Mouse (Mus musculus) Patski (cell line): ENCODE data around the gene Adarb2. TPM values are rescaled to one million over a fixed set of nuclear protein-coding genes. Genes with fewer than 3 reads are reported as not detected.

Source experiments
- ATAC-seq: fragments of 100-300 bp; one replicate; pipeline ENCODE4 v1.8.0; 2021
- CTCF ChIA-PET: fragments of 350-600 bp; sonication (Branson Sonifier 250); formaldehyde crosslinking; loops from one replicate; lab custom pipeline; 2022; ENCODE audit warnings: inconsistent platforms; lab: Charles Lee
- POLR2A ChIA-PET: fragments of 350-600 bp; sonication (Branson Sonifier 250); formaldehyde crosslinking; loops from one replicate; lab custom pipeline; 2022; ENCODE audit warnings: antibody characterized with exemption, inconsistent platforms; lab: Charles Lee
- DNase-seq: peaks from one replicate; pipeline ENCODE4 v3.0.0-alpha.2; 2011; ENCODE audit warnings: low read depth, low spot score
- H3K27me3 ChIP-seq: fragments of 371-371 bp; one replicate; pipeline ENCODE4 v1.5.1; 2021
- CTCF ChIP-seq: fragments of 100-300 bp; IDR thresholded peaks from one replicate; pipeline ENCODE4 v1.5.1; 2021
- in situ Hi-C: fragments of 300-500 bp; cut with MboI; formaldehyde crosslinking; loops from 3 replicates; pipeline ENCODE4 v1.11.1; 2018; ENCODE audit warnings: low pct_unique_long_range_greater_than_20kb, mixed read lengths
- polyA plus RNA-seq: library from polyadenylated mRNA; unstranded; gene quantifications from one replicate; pipeline ENCODE4 v1.2.3, GENCODE M21; 2021

Adarb2 gene
- polyA plus RNA-seq, 1 experiment from 2014 or later, result 0.01 TPM

DNA sequence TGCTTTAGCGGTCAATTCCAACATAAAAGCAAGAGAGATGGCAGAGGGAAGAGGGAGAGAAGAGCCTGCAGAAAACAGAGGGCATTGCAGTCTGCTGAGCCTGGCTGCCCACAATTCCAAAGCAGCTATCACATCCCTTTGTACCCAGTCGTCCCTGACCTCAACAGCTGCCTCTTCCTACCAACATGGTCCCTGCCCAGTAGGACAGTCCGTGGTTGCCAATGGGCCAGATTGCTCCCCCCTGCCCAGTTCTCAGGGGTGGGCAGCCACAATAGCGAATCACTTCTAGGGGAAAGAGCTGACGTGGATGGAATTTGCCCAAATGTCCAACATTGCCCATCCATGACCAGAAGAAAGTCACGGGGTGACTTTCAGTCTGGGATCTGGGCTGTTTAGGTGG lies 546.8 kb downstream of the Adarb2 start:
- DNase-seq (no peak), ATAC-seq (no peak)
- no peak for TF ChIP-seq CTCF
- H3K27me3 ChIP-seq, result peaks cover 28% of the 10 kb centered on the region
- CTCF ChIA-PET, result interaction anchor here (1.9 kb wide), 1 partner anchor 9 kb away, joined by 6 read pairs; no protein-coding TSS in a partner anchor
- in situ Hi-C loops, result no loop called here
- POLR2A ChIA-PET, result no interaction called here

DNA sequence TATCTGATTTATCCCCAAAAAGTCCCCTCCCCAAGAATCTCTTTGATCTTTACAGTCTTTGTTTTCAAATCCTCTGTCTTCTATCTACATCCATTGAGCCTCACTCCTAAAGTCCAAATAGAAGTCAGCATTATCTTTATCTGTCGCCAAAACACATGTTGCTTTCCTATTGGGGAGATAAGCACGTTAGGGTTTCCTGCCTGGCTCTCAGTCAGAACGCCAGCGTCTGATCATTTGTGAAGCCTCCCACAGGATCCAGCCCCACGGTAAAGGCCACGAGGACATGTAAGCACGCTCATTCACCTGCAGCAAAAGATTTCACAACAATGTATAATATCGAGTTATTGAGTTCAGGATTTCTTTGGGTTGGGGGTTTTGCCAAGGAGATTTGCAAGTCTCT lies 558.3 kb downstream of the Adarb2 start:
- in situ Hi-C loops, result no loop called here
- ChIA-PET POLR2A (no interaction called here), CTCF (interaction anchor here (0.8 to 1.6 kb wide), 2 partner anchors 21 to 22 kb away, joined by 3 to 4 read pairs; no protein-coding TSS in a partner anchor)
- no peak for TF ChIP-seq CTCF
- peaks cover 26% of the 10 kb centered on the region for H3K27me3 ChIP-seq
- ATAC-seq (no peak), DNase-seq (no peak)

DNA sequence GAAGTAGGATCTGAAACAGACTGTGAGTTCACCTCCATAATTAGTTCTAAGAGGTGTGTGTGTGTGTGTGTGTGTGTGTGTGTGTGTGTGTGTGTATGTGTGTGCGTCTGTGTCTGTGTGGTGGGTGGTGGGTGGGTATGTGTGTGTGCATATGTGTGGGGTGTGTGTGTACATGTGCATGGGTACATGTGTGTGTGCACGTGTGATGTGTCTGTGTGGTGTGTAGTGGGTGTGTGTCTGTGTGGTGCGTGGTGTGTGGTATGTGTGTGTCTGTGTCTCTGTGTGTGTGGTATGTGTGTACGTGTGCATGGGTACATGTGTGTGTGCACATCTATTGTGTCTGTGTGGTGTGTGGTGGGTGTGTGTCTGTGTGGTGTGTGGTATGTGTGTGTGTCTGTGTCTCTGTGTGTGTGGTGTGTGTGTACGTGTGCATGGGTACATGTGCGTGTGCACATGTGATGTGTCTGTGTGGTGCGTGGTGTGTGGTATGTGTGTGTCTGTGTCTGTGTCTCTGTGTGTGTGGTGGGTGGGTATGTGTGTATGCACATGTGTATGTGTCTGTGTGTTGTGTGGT lies 567.1 kb downstream of the Adarb2 start:
- H3K27me3 ChIP-seq, result peaks cover 34% of the 10 kb centered on the region
- CTCF ChIA-PET, result no interaction called here
- DNase-seq (no peak), ATAC-seq (no peak)
- POLR2A ChIA-PET, result no interaction called here
- in situ Hi-C loops, result no loop called here
- TF ChIP-seq CTCF, result no peak

DNA sequence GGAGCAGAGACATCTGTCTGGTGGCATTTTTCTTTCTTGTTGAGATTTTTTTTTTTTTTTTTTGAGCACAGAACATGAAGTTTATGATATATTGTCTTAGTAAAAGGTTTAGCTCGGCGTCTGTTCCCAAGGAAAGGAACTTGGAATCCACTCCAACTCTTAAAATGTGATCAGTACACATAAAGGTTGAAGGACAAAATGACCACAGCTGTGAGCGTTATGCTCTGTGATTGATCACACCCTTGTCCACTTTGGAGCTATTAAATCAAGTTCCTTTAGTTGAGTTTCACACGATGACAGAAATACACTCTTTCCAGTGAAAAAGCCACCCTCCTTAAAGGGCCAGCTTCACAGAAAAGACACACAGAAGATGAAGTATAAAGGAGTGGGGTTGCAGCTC lies 568.0 kb downstream of the Adarb2 start:
- no peak for DNase-seq
- H3K27me3 ChIP-seq, result peaks cover 41% of the 10 kb centered on the region
- no peak for ATAC-seq
- in situ Hi-C loops, result no loop called here
- ChIA-PET POLR2A (no interaction called here), CTCF (no interaction called here)
- TF ChIP-seq CTCF, result no peak

DNA sequence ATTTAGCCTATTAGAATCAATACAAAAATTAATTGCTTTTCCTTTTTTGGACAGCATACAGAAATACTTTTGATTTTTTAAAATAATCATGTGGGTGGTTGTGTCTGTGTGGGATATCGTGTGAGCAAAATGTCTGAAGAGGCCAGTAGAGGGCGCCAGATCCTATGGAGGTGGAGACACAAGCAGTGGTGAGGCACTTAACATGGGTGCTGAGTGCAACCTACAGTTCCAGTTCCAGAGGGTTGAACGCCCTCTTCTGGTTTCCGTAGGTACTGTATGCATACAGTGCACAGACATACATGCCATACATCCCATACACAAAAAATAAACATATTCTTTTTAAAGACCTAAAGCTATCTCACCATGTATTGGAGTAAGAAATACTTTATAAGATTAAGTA lies 577.8 kb downstream of the Adarb2 start:
- DNase-seq (no peak), ATAC-seq (peak; percentile 73)
- TF ChIP-seq CTCF, result peak; percentile 88
- CTCF ChIA-PET, result interaction anchor here (0.9 to 1.4 kb wide), 2 partner anchors 8 to 123 kb away, joined by 3 read pairs; no protein-coding TSS in a partner anchor
- POLR2A ChIA-PET, result no interaction called here
- in situ Hi-C loops, result loop anchor here (10.0 kb wide), 1 partner anchor 1946 kb away; no protein-coding TSS in a partner anchor
- peaks cover 17% of the 10 kb centered on the region for H3K27me3 ChIP-seq

DNA sequence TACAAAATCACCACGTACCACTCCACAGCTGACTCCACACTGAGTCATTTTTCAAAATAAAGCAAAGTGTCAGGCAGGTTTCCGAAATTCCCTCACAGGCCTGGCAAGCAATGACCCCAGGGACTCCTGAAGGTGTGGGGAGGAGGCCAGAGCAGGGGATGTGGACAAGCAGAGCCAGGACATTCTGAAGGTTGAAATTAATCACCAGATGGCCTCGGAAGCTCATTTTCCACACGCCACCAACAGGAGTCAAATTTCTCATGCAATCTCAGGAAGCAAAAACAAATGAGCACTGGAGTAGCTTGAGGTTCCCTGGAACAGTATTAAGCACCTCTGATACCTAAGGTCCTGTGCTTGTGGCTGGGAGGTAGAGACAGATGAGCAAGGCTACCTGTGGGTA lies 580.0 kb downstream of the Adarb2 start:
- H3K27me3 ChIP-seq, result peaks cover 8% of the 10 kb centered on the region
- POLR2A ChIA-PET, result no interaction called here
- in situ Hi-C loops, result loop anchor here (10.0 kb wide), 1 partner anchor 1948 kb away; no protein-coding TSS in a partner anchor
- ATAC-seq (no peak), DNase-seq (no peak)
- CTCF ChIA-PET, result interaction anchor here (1.0 kb wide), 1 partner anchor 22 kb away, joined by 3 read pairs; no protein-coding TSS in a partner anchor
- TF ChIP-seq CTCF, result no peak

DNA sequence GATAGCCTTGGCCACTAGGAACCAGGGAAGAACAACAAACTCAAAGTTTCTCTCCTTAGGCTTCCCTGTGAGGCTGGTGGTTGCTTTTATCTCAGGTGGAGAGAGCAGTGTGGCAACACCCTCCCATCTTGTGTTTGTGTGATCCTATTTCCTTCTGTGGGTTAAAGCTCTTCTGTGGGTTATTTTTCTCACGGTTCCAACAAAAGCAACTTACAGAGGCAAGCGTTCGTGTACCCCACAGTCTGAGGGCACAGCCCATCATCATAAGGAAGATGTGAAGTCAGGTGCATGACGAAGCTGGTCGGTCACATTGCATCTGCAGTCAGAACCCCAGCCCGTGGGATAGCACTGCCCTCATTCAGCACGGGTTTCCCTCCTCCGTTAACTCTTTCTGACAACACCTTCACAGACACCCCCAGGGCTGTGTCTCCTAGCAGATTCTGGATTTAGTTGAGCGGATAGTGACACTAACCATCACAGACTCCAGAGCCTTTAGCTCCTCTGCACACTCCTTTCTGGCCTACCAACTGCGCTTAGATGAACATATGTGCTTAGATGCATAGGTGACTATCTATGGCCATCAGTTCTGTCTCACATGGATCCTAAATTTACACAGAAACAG lies 581.1 kb downstream of the Adarb2 start:
- ATAC-seq (no peak), DNase-seq (no peak)
- ChIA-PET POLR2A (no interaction called here), CTCF (interaction anchor here (0.7 to 1.7 kb wide), 2 partner anchors 22 to 36 kb away, joined by 3 to 5 read pairs; no protein-coding TSS in a partner anchor)
- in situ Hi-C loops, result loop anchor here (10.0 kb wide), 1 partner anchor 1949 kb away; no protein-coding TSS in a partner anchor
- no peak for TF ChIP-seq CTCF
- peaks cover 7% of the 10 kb centered on the region for H3K27me3 ChIP-seq

DNA sequence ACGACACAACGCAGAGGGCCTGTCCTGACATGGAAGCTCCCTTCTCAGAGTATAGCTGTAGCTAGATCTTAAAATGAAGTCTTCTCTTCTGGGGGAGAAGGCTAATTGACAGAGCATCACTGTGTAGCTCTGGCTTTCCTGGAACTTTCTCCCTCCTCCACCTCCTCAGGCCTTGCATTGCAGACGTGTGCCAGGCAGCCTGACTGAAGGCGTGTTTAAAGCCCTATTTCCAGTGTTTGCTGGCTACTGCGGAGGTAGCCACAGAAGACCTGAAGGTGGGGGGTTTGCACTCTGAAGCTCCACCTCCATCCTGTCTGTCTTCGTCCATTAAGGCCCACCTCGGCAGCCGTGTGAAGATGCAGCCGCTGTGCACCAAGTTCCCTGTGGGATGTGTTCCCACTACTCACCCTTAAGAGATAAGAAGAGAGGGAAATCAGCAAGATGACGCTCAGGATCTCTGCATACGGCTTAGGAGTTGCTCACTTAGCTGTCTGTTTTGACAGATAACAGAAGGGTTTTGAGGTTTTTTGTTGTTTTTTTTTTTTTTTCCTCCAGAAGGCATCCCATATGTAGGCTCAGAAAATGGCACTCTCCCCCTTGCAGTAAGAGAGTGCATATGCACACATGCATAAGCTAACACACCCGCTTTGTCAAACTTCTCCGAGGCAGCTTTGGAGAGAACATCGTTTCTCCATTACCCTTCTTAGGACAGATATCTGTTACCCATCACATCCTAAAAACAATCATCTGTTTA lies 581.8 kb downstream of the Adarb2 start:
- ATAC-seq, result no peak
- CTCF ChIA-PET, result interaction anchor here (0.7 to 1.7 kb wide), 5 partner anchors 8 to 40 kb away, joined by 3 to 5 read pairs (median 4); no protein-coding TSS in a partner anchor
- POLR2A ChIA-PET, result no interaction called here
- no peak for DNase-seq
- in situ Hi-C loops, result loop anchor here (10.0 kb wide), 1 partner anchor 1950 kb away; no protein-coding TSS in a partner anchor
- peaks cover 7% of the 10 kb centered on the region for H3K27me3 ChIP-seq
- TF ChIP-seq CTCF, result no peak

DNA sequence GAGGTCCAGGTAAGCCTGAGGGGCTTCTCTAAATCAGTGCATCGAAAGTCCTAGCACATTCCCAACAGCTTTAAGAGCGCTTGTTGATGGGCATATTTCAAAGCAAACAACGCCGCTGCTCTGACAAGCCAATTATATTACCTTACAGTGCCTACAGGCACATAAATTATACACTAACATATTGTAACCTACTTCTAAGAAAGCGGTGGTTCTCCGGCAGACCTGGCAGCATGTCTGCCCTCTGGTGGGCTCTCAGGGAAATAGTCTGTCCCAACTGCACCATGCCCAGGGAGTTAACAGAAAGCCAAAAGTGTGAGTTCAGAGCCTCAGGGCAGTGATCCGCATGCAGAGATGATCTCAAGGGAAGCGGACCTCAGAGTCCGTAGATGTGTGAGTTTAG lies 582.5 kb downstream of the Adarb2 start:
- ChIA-PET POLR2A (no interaction called here), CTCF (interaction anchor here (0.7 to 1.7 kb wide), 4 partner anchors 9 to 41 kb away, joined by 3 to 5 read pairs (median 4); no protein-coding TSS in a partner anchor)
- peaks cover 7% of the 10 kb centered on the region for H3K27me3 ChIP-seq
- in situ Hi-C loops, result loop anchor here (10.0 kb wide), 1 partner anchor 1950 kb away; no protein-coding TSS in a partner anchor
- ATAC-seq (peak; percentile 93), DNase-seq (no peak)
- peak; percentile 90 for TF ChIP-seq CTCF

DNA sequence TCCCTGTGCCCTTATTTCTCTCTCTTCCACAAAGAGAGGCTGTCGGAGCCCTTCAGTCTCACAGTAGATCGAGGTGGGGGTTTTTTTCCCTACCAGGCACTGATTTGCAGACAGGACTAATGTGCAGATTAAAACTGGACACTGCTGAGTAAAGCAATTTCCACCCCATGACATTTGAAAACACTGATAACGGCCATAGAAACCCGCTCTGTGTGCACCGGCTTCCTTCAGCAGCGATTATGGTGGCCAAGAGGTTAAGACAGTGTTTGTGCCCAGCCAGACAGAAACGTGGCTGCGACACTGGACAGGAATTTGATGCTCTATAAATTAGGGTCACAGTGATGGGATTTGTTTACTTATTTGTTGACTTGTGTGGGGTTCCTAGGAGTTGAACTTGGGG lies 590.6 kb downstream of the Adarb2 start:
- in situ Hi-C loops, result no loop called here
- no peak for ATAC-seq
- no peak for TF ChIP-seq CTCF
- ChIA-PET CTCF (no interaction called here), POLR2A (no interaction called here)
- DNase-seq, result no peak
- peaks cover 3% of the 10 kb centered on the region for H3K27me3 ChIP-seq
